Mouse (Mus musculus): ENCODE measurements around the gene Pde4c.

- TF ChIP-seq POLR2A (IDR thresholded peaks at IDR 0.05; ENCODE audit: control insufficient read depth, low read depth, low read length) = no peak
- no peak for TF ChIP-seq CTCF (IDR thresholded peaks at IDR 0.05; ENCODE audit: control insufficient read depth, insufficient read depth, insufficient replicate concordance, low read depth, low read length)
Observed at GRCm38 (mm10) chr8:70697366-70698250, 25.9 kb upstream of the Pde4c start.
